Mouse (Mus musculus) ovary, postnatal 14 days (tissue): ENCODE data around the gene Gm29776.

Source experiments
- DNase-seq: peaks from one replicate; pipeline ENCODE4 v3.0.0; 2022; ENCODE audit warnings: low spot score

Gm29776 gene

GRCm38 (mm10) chr14:54709054-54709453 is 10.4 kb upstream of the Gm29776 start:
- no peak for DNase-seq

GRCm38 (mm10) chr14:54706589-54707320 is 8.1 kb upstream of the Gm29776 start:
- DNase-seq, result no peak

GRCm38 (mm10) chr14:54705844-54706243 is 7.2 kb upstream of the Gm29776 start:
- no peak for DNase-seq

GRCm38 (mm10) chr14:54703207-54703606 is 4.6 kb upstream of the Gm29776 start:
- no peak for DNase-seq

GRCm38 (mm10) chr14:54701298-54701697 is 2.7 kb upstream of the Gm29776 start:
- DNase-seq, result peak; percentile 81

- no peak for DNase-seq
Measured at GRCm38 (mm10) chr14:54699586-54699985, 953 bp upstream of the Gm29776 start.

GRCm38 (mm10) chr14:54696752-54697151 is 1.9 kb downstream of the Gm29776 start:
- DNase-seq, result no peak

GRCm38 (mm10) chr14:54695042-54695441 is 3.6 kb downstream of the Gm29776 start:
- no peak for DNase-seq

- DNase-seq, result no peak
Measured at GRCm38 (mm10) chr14:54687251-54687650, 11.4 kb downstream of the Gm29776 start.

- peak; percentile 100 for DNase-seq
Measured at GRCm38 (mm10) chr14:54686522-54687143, 12.0 kb downstream of the Gm29776 start, which contains the start of gene Acin1. Acin1 (minus strand) TSS chr14:54686931.

- no peak for DNase-seq
Measured at GRCm38 (mm10) chr14:54686063-54686521, 12.5 kb downstream of the Gm29776 start, which contains the start of gene 1700123O20Rik. 1700123O20Rik (plus strand) TSS chr14:54686216.

- no peak for DNase-seq
Measured at GRCm38 (mm10) chr14:54685471-54685870, 13.2 kb downstream of the Gm29776 start.

- DNase-seq, result no peak
Measured at GRCm38 (mm10) chr14:54682396-54682795, 16.2 kb downstream of the Gm29776 start.

- no peak for DNase-seq
Measured at GRCm38 (mm10) chr14:54678657-54679304, 19.9 kb downstream of the Gm29776 start.

- DNase-seq, result no peak
Measured at GRCm38 (mm10) chr14:54676290-54676689, 22.3 kb downstream of the Gm29776 start.

- DNase-seq, result no peak
Measured at GRCm38 (mm10) chr14:54674317-54674716, 24.3 kb downstream of the Gm29776 start.

- DNase-seq, result peak; percentile 29
Measured at GRCm38 (mm10) chr14:54669381-54669780, 29.3 kb downstream of the Gm29776 start.

- no peak for DNase-seq
Measured at GRCm38 (mm10) chr14:54664477-54665222, 34.0 kb downstream of the Gm29776 start.

GRCm38 (mm10) chr14:54660009-54660408 is 38.6 kb downstream of the Gm29776 start:
- no peak for DNase-seq

- DNase-seq, result peak; percentile 76
Measured at GRCm38 (mm10) chr14:54653496-54653895, 45.1 kb downstream of the Gm29776 start.

GRCm38 (mm10) chr14:54652787-54653186 is 45.8 kb downstream of the Gm29776 start:
- no peak for DNase-seq

- no peak for DNase-seq
Measured at GRCm38 (mm10) chr14:54651556-54651955, 47.1 kb downstream of the Gm29776 start.
